In the genomic region with DNA sequence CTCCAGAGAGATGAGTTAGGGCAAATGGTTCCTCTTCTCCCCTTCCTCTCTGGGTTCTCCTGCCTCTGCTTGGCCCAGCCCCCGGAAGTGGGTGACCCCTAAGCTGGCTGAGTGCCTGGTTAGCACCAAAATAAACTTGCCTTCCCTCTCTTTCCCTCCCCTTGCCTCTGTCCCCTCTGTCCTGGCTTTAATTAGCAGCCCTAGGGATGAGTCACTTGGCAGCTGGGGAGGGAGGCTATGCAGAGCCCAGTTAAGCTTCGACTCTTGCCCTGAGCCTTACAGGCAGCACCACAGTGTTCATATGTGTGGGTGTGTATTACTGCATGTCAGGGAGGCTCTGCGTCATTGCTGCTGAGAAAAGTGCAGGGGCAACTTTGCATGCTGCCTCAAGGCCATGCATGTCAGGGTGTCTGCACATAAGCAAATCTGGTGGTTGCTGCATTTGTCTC, we compare ENCODE assay signal across 8 mouse cellular contexts. TPM values are rescaled to one million over a fixed set of nuclear protein-coding genes. Genes with fewer than 3 reads are reported as not detected.
A peak's percentile ranks its signal among the peaks of the same experiment; 100 is the strongest.
DNase-seq lines count a peak whose midpoint lies in the region; ATAC-seq and TF ChIP-seq lines count a peak whose summit lies in the region.

No protein-coding gene starts in this region.

- H3K36me3 ChIP-seq in intestine, embryonic 15.5 days, result no peaks in the 10 kb centered on the region
- no peaks in the 10 kb centered on the region for H3K36me3 ChIP-seq in intestine, postnatal 0 days (ENCODE audit: control insufficient read depth, insufficient read depth)
- H3K36me3 ChIP-seq in MEL (ENCODE audit: control insufficient read depth in 1 of 2, insufficient read depth in 2 of 2, low read length in 2 of 2) (no peaks in the 10 kb centered on the region), myocyte (ENCODE audit: control insufficient read depth, insufficient read depth) (no peaks in the 10 kb centered on the region)
- no peaks in the 10 kb centered on the region for H3K36me3 ChIP-seq in heart, embryonic 10.5 days

- TF ChIP-seq EP300 in MEL (IDR thresholded peaks at IDR 0.05; ENCODE audit: low read depth in 1 of 2, low read length in 2 of 2), result no peak

- no peaks in the 10 kb centered on the region for H3K9me3 ChIP-seq in intestine, embryonic 15.5 days
- H3K9me3 ChIP-seq in intestine, postnatal 0 days (ENCODE audit: control insufficient read depth), result no peaks in the 10 kb centered on the region
- H3K9me3 ChIP-seq in MEL (replicated peaks; ENCODE audit: insufficient read depth, low read length), result no peaks in the 10 kb centered on the region
- no peaks in the 10 kb centered on the region for H3K9me3 ChIP-seq in heart, embryonic 10.5 days

- H3K27me3 ChIP-seq in intestine, embryonic 15.5 days (replicated peaks), result peaks cover 4% of the 10 kb centered on the region; the same call in 1 of the 2 replicates
- H3K27me3 ChIP-seq in intestine, postnatal 0 days (replicated peaks; ENCODE audit: control insufficient read depth, insufficient read depth, low read length), result no peaks in the 10 kb centered on the region; the same call in 1 of the 2 replicates
- no peaks in the 10 kb centered on the region for H3K27me3 ChIP-seq in MEL (ENCODE audit: control insufficient read depth in 1 of 2, insufficient read depth in 2 of 2, low read length in 2 of 2)
- peaks cover 88% of the 10 kb centered on the region for H3K27me3 ChIP-seq in heart, embryonic 10.5 days (ENCODE audit: insufficient read depth, poor library complexity, severe bottlenecking)
- no peaks in the 10 kb centered on the region for H3K27me3 ChIP-seq in myocyte (ENCODE audit: control insufficient read depth, insufficient read depth, insufficient read length)

- 0 out of 2 replicates have a peak overlapping the region, but pooled peaks have one; percentile 13 for H3K27ac ChIP-seq in intestine, embryonic 15.5 days
- no peak overlapping the region for H3K27ac ChIP-seq in intestine, postnatal 0 days (ENCODE audit: low read depth, low read length)
- no peak overlapping the region for H3K27ac ChIP-seq in MEL (ENCODE audit: control insufficient read depth, low read depth, low read length)
- H3K27ac ChIP-seq in heart, embryonic 10.5 days, result peak overlapping the region; percentile 64

- no peaks in the 10 kb centered on the region for H3K4me1 ChIP-seq in intestine, embryonic 15.5 days (replicated peaks)
- H3K4me1 ChIP-seq in intestine, postnatal 0 days (replicated peaks; ENCODE audit: control insufficient read depth, insufficient read depth, low read length), result no peaks in the 10 kb centered on the region
- H3K4me1 ChIP-seq in MEL (ENCODE audit: control insufficient read depth in 1 of 2, insufficient read depth in 2 of 2, low read length in 2 of 2), result peaks cover 0 to 13% of the 10 kb centered on the region in 2 experiments; a peak in 1 of 4 replicates
- peaks cover 20% of the 10 kb centered on the region for H3K4me1 ChIP-seq in heart, embryonic 10.5 days

- ATAC-seq in intestine, embryonic 15.5 days, result 0 out of 2 replicates have a peak, but pooled peaks have one; percentile 62
- ATAC-seq in intestine, postnatal 0 days, result no peak
- ATAC-seq in activated CD4-positive, CD25-positive, alpha-beta regulatory T cell, adult 4 months, result no peak

- H3K9ac ChIP-seq in intestine, embryonic 15.5 days, result no peak overlapping the region
- no peak overlapping the region for H3K9ac ChIP-seq in intestine, postnatal 0 days (ENCODE audit: low read depth, low read length)
- no peak overlapping the region for H3K9ac ChIP-seq in MEL (ENCODE audit: control insufficient read depth, low read depth, low read length, poor library complexity, severe bottlenecking)

- no peak for TF ChIP-seq POLR2A in MEL (IDR thresholded peaks at IDR 0.05; ENCODE audit: control insufficient read depth in 1 of 2, insufficient read depth in 1 of 2, low read depth in 1 of 2, low read length in 2 of 2, poor library complexity in 1 of 2)
- no peak for TF ChIP-seq POLR2A in myocyte (IDR thresholded peaks at IDR 0.05; ENCODE audit: insufficient read length, low read depth)

- H3K4me2 ChIP-seq in intestine, embryonic 15.5 days (replicated peaks), result no peak overlapping the region
- no peak overlapping the region for H3K4me2 ChIP-seq in intestine, postnatal 0 days (replicated peaks; ENCODE audit: low read depth)
- peak overlapping the region; percentile 56 for H3K4me2 ChIP-seq in myocyte (ENCODE audit: low read depth)

- no peaks in the 10 kb centered on the region for H3K79me2 ChIP-seq in MEL (ENCODE audit: control insufficient read depth, insufficient read depth, low read length, poor library complexity)
- H3K79me2 ChIP-seq in myocyte (ENCODE audit: control insufficient read depth, insufficient read depth), result no peaks in the 10 kb centered on the region

- 30% methylated on average over 3 of the region's 3 CpGs for WGBS in intestine, embryonic 15.5 days
- 32% methylated on average over 3 of the region's 3 CpGs for WGBS in intestine, postnatal 0 days
- WGBS in heart, embryonic 10.5 days, result 35% methylated on average over 3 of the region's 3 CpGs

- peak; percentile 31 for DNase-seq in MEL (ENCODE audit: low read depth, low spot score)
- DNase-seq in cerebellum, postnatal 10 days, result peak; percentile 32 to 45
- peak; percentile 76 for DNase-seq in heart, embryonic 10.5 days (ENCODE audit: low spot score)
- peak; percentile 50 to 64 for DNase-seq in kidney, postnatal 4 days

- no peak overlapping the region for H3ac ChIP-seq in myocyte (ENCODE audit: control insufficient read depth, insufficient read length)

- TF ChIP-seq CTCF in intestine, postnatal 0 days (IDR thresholded peaks at IDR 0.05; ENCODE audit: low read depth), result no peak
- no peak for TF ChIP-seq CTCF in MEL (IDR thresholded peaks at IDR 0.05 in 2 of 3, conservative IDR thresholded peaks at IDR 0.05 in 1 of 3; ENCODE audit: control insufficient read depth in 1 of 3, insufficient read depth in 1 of 3, low read depth in 2 of 3, low read length in 3 of 3, poor library complexity in 1 of 3, severe bottlenecking in 1 of 3)

- H3K4me3 ChIP-seq in intestine, embryonic 15.5 days (replicated peaks), result no peak overlapping the region
- no peak overlapping the region for H3K4me3 ChIP-seq in intestine, postnatal 0 days (ENCODE audit: low read depth, low read length)
- no peak overlapping the region for H3K4me3 ChIP-seq in MEL (ENCODE audit: control insufficient read depth in 1 of 2, insufficient read depth in 1 of 2, low read depth in 2 of 2, low read length in 2 of 2)
- no peak overlapping the region for H3K4me3 ChIP-seq in heart, embryonic 10.5 days
- no peak overlapping the region for H3K4me3 ChIP-seq in myocyte

- TF ChIP-seq RAD21 in MEL (IDR thresholded peaks at IDR 0.05; ENCODE audit: low read depth, low read length), result no peak

TF ChIP-seq in MEL, 35 proteins besides CTCF, POLR2A, EP300 and RAD21:
- TF ChIP-seq BHLHE40 (IDR thresholded peaks at IDR 0.05; ENCODE audit: borderline replicate concordance, low read depth, low read length) (no peak), USF2 (IDR thresholded peaks at IDR 0.05; ENCODE audit: borderline replicate concordance in 1 of 2, insufficient read depth in 1 of 2, low read depth in 1 of 2, low read length in 2 of 2) (no peak), E2F4 (IDR thresholded peaks at IDR 0.05; ENCODE audit: borderline replicate concordance, low read depth, low read length) (no peak), ZC3H11A (IDR thresholded peaks at IDR 0.05; ENCODE audit: low read depth, low read length) (no peak), ZKSCAN1 (IDR thresholded peaks at IDR 0.05; ENCODE audit: low read depth, low read length) (no peak)

TF ChIP-seq in myocyte, 11 proteins besides CTCF, POLR2A, EP300 and RAD21:
- no peak for TF ChIP-seq TCF3 (IDR thresholded peaks at IDR 0.05; ENCODE audit: insufficient read length, low read depth)
- TF ChIP-seq MAX (IDR thresholded peaks at IDR 0.05; ENCODE audit: low read depth), result no peak
- TF ChIP-seq MYOG (IDR thresholded peaks at IDR 0.05; ENCODE audit: control insufficient read depth in 1 of 3, insufficient read depth in 1 of 3, insufficient read length in 2 of 3, low read depth in 2 of 3), result peak in 1 of 3 experiments; percentile 57
- no peak for TF ChIP-seq TCF12 (IDR thresholded peaks at IDR 0.05; ENCODE audit: insufficient read depth, poor library complexity, severe bottlenecking)
- TF ChIP-seq SRF (IDR thresholded peaks at IDR 0.05; ENCODE audit: control insufficient read depth, insufficient read length, low read depth), result no peak
- TF ChIP-seq REST (IDR thresholded peaks at IDR 0.05; ENCODE audit: insufficient read depth, insufficient read length), result no peak
- TF ChIP-seq MYOD1 (IDR thresholded peaks at IDR 0.05; ENCODE audit: control insufficient read depth in 1 of 3, insufficient read length in 2 of 3, low read depth in 2 of 3), result peak in 1 of 3 experiments; percentile 56
- no peak for TF ChIP-seq USF1 (IDR thresholded peaks at IDR 0.05; ENCODE audit: low read depth)
- TF ChIP-seq E2F4 (IDR thresholded peaks at IDR 0.05; ENCODE audit: insufficient read depth), result no peak
- TF ChIP-seq CEBPB (IDR thresholded peaks at IDR 0.05; ENCODE audit: insufficient read depth, poor library complexity, severe bottlenecking), result no peak
- TF ChIP-seq POLR2AphosphoS2 (IDR thresholded peaks at IDR 0.05; ENCODE audit: insufficient read length, low read depth), result no peak

RNA-seq across cellular contexts. Expression of gene Iqsec2, which starts 28.4 kb away (rescaled TPM):
- polyA plus RNA-seq in intestine, embryonic 15.5 days (2015; fragmentation: Nextera tagmentation; extraction: Ambion mirVana), result 2.7 and 3.3 TPM in 2 replicates
- 6.5 and 7.3 TPM in 2 replicates for polyA plus RNA-seq in intestine, postnatal 0 days (2015; fragmentation: Nextera tagmentation; extraction: Ambion mirVana)
- 0.19 and 0.39 TPM in 2 replicates for total RNA-seq in MEL (2012; rRNA removed)
- polyA plus RNA-seq in MEL (2012; ENCODE audit: insufficient read depth in 1 of 2, insufficient read length in 2 of 2, low read depth in 1 of 2, low replicate concordance in 2 of 2, missing spikeins in 1 of 2) (1 to 10 TPM in 1 of 2 experiments, not detected in 1; 1.7 TPM), myocyte (2012; fragmentation: generic; extraction: Trizol) (11.2 TPM)
- 7.7 and 17.3 TPM in 2 replicates for polyA plus RNA-seq in heart, embryonic 10.5 days (2016; fragmentation: Nextera tagmentation; extraction: Ambion mirVana)
- not detected for polyA plus RNA-seq in activated CD4-positive, CD25-positive, alpha-beta regulatory T cell, adult 4 months (2017; shearing (Covaris generic))

Comparison
In these comparisons a context has a peak if more than half of its experiments do, and no peak if none do; other contexts are left out.
1. H3K27ac ChIP-seq: peak in intestine, embryonic 15.5 days (single experiment) and heart, embryonic 10.5 days (single experiment); none in intestine, postnatal 0 days (single experiment) and MEL (single experiment).
2. Peak in every context shown above with its lines, with median percentiles within 50 percentile points of each other: DNase-seq.